Mouse (Mus musculus) intestine, embryonic 15.5 days (tissue): ENCODE data around the gene Hist3h2ba. TPM values are rescaled to one million over a fixed set of nuclear protein-coding genes. Genes with fewer than 3 reads are reported as not detected.

Source experiments
- ATAC-seq: fragments of 200-750 bp; cut with Nextera tagmentation; 2 replicates; pipeline ENCODE4 v1.8.0; 2017; ENCODE audit warnings: moderate TSS enrichment, moderate library complexity
- H3K27ac ChIP-seq: fragments of 300-500 bp; sonication (generic); 2 replicates; pipeline ENCODE4 v1.5.1; 2015; ENCODE audit warnings: mild to moderate bottlenecking, inconsistent platforms
- H3K27me3 ChIP-seq: fragments of 300-500 bp; sonication (generic); replicated peaks from 2 replicates; pipeline ENCODE4 v1.6.1; 2015; ENCODE audit warnings: inconsistent platforms
- H3K36me3 ChIP-seq: fragments of 300-500 bp; sonication (generic); 2 replicates; pipeline ENCODE4 v1.6.1; 2015; ENCODE audit warnings: inconsistent platforms
- H3K4me1 ChIP-seq: fragments of 300-500 bp; sonication (generic); replicated peaks from 2 replicates; pipeline ENCODE4 v1.6.1; 2015; ENCODE audit warnings: inconsistent platforms
- H3K4me2 ChIP-seq: fragments of 300-500 bp; sonication (generic); replicated peaks from 2 replicates; pipeline ENCODE4 v1.6.1; 2015; ENCODE audit warnings: mild to moderate bottlenecking, inconsistent platforms
- H3K4me3 ChIP-seq: fragments of 300-500 bp; sonication (generic); replicated peaks from 2 replicates; pipeline ENCODE4 v1.5.1; 2015; ENCODE audit warnings: inconsistent platforms
- H3K9ac ChIP-seq: fragments of 300-500 bp; sonication (generic); 2 replicates; pipeline ENCODE4 v1.6.1; 2015; ENCODE audit warnings: inconsistent platforms
- H3K9me3 ChIP-seq: fragments of 300-500 bp; sonication (generic); 2 replicates; pipeline ENCODE4 v1.6.1; 2016; ENCODE audit warnings: inconsistent platforms
- WGBS: fragments of 180-500 bp; shearing (Covaris S2); methylation state at CpG from one replicate; pipeline ENCODE4 v1.1.7; 2015; 5-methylcytosine and 5-hydroxymethylcytosine counted together
- polyA plus RNA-seq: library from polyadenylated mRNA; unstranded; fragments of >200 nt; fragmentation: Nextera tagmentation; extraction: Ambion mirVana; gene quantifications from 2 replicates; pipeline ENCODE4 v1.2.1, GENCODE M21; 2015

Gene Hist3h2ba
- polyA plus RNA-seq, 1 experiment from 2014 or later, result 39.9 TPM

DNA sequence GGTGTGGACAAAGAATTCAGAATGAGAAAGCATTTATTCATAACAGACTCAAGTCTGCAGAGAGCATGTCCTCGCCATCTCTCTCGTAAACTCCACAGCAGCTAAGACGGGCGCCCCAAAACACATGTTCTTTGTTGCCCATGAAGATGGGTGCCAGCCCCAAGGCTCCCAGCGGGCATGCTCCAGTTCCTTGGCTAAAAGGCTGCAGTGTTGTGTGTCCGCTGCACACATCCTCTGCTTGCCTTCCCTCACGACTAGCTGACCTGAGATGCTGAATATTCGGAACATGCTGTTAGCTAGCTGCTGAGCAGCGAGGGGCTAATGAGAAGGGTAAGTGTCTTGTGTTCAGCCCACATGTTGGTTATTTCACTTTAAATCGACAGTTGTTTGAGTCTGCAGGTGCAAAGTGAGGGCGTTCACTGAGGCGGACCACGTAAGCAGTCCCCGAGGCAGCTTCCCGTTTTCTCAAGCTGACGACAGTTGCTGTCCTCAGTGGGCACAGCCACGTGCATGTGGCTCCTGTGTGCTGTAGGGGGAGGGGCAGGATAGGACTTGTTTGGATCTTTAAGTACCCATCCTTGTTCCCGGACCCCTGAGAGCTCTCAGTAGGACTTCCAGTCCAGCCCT is 33.9 kb downstream of the Hist3h2ba start:
- H3K9me3 ChIP-seq, result no peaks in the 10 kb centered on the region
- H3K27ac ChIP-seq, result no peak overlapping the region
- WGBS, result 88% methylated on average over 18 of the region's 18 CpGs
- peaks cover 27% of the 10 kb centered on the region for H3K4me1 ChIP-seq
- no peak for ATAC-seq
- no peak overlapping the region for H3K9ac ChIP-seq
- peaks cover 28% of the 10 kb centered on the region for H3K36me3 ChIP-seq
- H3K27me3 ChIP-seq, result no peaks in the 10 kb centered on the region
- H3K4me2 ChIP-seq, result no peak overlapping the region
- no peak overlapping the region for H3K4me3 ChIP-seq

GRCm38 (mm10) chr11:58983691-58984341 is 35.1 kb downstream of the Hist3h2ba start:
- peaks cover 34% of the 10 kb centered on the region for H3K36me3 ChIP-seq
- peaks cover 27% of the 10 kb centered on the region for H3K4me1 ChIP-seq
- H3K9me3 ChIP-seq, result no peaks in the 10 kb centered on the region
- H3K27ac ChIP-seq, result no peak overlapping the region
- WGBS, result 85% methylated on average over 6 of the region's 6 CpGs
- no peak overlapping the region for H3K4me2 ChIP-seq
- no peak for ATAC-seq
- H3K4me3 ChIP-seq, result no peak overlapping the region
- H3K9ac ChIP-seq, result no peak overlapping the region
- no peaks in the 10 kb centered on the region for H3K27me3 ChIP-seq

DNA sequence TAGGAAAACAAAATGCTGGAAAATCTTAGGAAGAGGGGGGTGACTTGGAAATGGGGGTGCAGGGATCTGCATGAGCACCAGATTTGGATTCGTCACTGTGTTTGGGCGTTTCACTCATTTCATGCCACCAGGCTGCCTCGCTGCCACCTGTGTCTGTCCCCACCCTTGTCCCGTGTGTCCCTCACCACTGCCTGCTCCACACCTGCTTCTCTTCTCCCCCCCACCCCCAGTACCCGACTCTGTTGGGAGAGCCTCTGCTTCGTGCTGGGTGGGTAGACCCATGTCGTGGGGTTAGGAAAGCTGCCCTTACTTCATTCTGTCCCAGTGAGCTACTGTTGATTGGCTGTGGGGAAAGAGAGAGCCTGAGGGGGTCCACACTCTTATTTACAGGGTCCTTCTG is 35.9 kb downstream of the Hist3h2ba start:
- WGBS, result 91% methylated on average over 7 of the region's 7 CpGs

GRCm38 (mm10) chr11:58985299-58985917 is 36.7 kb downstream of the Hist3h2ba start:
- H3K9ac ChIP-seq, result no peak overlapping the region
- H3K4me2 ChIP-seq, result no peak overlapping the region
- ATAC-seq, result 0 out of 2 replicates have a peak, but pooled peaks have one; percentile 10
- H3K4me1 ChIP-seq, result peaks cover 12% of the 10 kb centered on the region
- peaks cover 39% of the 10 kb centered on the region for H3K36me3 ChIP-seq
- H3K9me3 ChIP-seq, result no peaks in the 10 kb centered on the region
- 83% methylated on average over 3 of the region's 3 CpGs for WGBS
- no peak overlapping the region for H3K27ac ChIP-seq
- no peak overlapping the region for H3K4me3 ChIP-seq
- no peaks in the 10 kb centered on the region for H3K27me3 ChIP-seq

More for the DNA sequence above, 35.9 kb downstream of the Hist3h2ba start:
- Histone ChIP-seq H3K27me3 (no peaks in the 10 kb centered on the region), H3K9me3 (no peaks in the 10 kb centered on the region), H3K27ac (no peak overlapping the region), H3K4me3 (no peak overlapping the region), H3K4me1 (peaks cover 18% of the 10 kb centered on the region), H3K36me3 (peaks cover 39% of the 10 kb centered on the region), H3K9ac (no peak overlapping the region), H3K4me2 (no peak overlapping the region)
- no peak for ATAC-seq

DNA sequence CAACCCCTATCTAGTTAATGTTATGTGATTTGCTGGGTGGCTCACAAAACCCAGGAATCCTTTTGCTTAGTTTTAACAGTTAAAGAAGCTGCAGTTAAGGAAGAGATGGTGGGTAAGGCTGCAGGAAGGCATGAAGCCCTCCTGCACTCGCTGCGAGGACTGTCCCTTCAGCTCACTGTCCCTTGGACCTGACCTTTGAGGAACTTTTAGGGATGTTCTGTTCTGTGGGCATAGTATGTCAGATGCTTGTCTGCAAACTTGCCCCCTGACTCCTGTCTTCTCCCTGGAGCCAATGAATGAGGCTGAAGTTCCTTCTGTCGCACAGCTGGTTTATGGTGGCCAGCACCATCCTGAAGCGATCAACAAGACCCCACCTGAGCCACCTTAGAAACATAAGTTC is 40.4 kb downstream of the Hist3h2ba start:
- Histone ChIP-seq H3K9me3 (no peaks in the 10 kb centered on the region), H3K4me1 (no peaks in the 10 kb centered on the region), H3K4me2 (no peak overlapping the region), H3K4me3 (no peak overlapping the region), H3K27me3 (no peaks in the 10 kb centered on the region), H3K36me3 (peaks cover 27% of the 10 kb centered on the region), H3K9ac (no peak overlapping the region), H3K27ac (no peak overlapping the region)
- WGBS, result 95% methylated on average over 4 of the region's 4 CpGs
- no peak for ATAC-seq

GRCm38 (mm10) chr11:58990141-58990540 is 41.4 kb downstream of the Hist3h2ba start:
- H3K36me3 ChIP-seq, result peaks cover 23% of the 10 kb centered on the region
- no peak for ATAC-seq

GRCm38 (mm10) chr11:58990794-58991193 is 42.1 kb downstream of the Hist3h2ba start:
- Histone ChIP-seq H3K9ac (no peak overlapping the region), H3K4me3 (no peak overlapping the region), H3K4me2 (no peak overlapping the region), H3K9me3 (no peaks in the 10 kb centered on the region), H3K4me1 (no peaks in the 10 kb centered on the region; the same call in 1 of the 2 replicates), H3K36me3 (peaks cover 22% of the 10 kb centered on the region), H3K27me3 (0 out of 2 replicates have a peak, but pooled peaks cover 5% of the 10 kb centered on the region), H3K27ac (no peak overlapping the region)
- ATAC-seq, result no peak
- 72% methylated on average over 9 of the region's 9 CpGs for WGBS

More at GRCm38 (mm10) chr11:58990141-58990540, 41.4 kb downstream of the Hist3h2ba start:
- H3K4me1 ChIP-seq, result no peaks in the 10 kb centered on the region; the same call in 1 of the 2 replicates
- no peak overlapping the region for H3K4me2 ChIP-seq
- H3K27ac ChIP-seq, result no peak overlapping the region
- no peaks in the 10 kb centered on the region for H3K9me3 ChIP-seq
- no peak overlapping the region for H3K4me3 ChIP-seq
- H3K9ac ChIP-seq, result no peak overlapping the region
- 0 out of 2 replicates have a peak, but pooled peaks cover 5% of the 10 kb centered on the region for H3K27me3 ChIP-seq
- WGBS, result 92% methylated on average over 17 of the region's 17 CpGs

DNA sequence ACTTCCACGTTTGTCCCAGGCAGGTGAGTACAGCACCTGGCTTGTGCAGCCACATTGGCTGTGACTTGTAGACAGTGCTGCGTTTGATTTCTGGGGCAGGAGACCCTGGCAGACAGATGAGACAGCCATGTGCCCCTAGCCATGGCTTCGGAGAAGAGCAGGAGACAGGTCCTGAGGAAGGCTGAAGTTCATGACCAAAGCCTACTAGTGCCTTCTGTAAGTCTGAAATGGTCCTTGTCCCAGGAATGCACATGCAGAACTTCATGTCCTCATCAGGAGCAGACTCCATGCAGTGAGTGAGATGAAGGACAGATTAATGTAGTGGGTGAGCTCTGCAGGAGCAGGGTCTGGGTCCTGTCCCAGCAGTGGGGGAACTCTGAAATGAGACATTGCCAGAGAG is 43.2 kb downstream of the Hist3h2ba start:
- 82% methylated on average over 3 of the region's 3 CpGs for WGBS
- Histone ChIP-seq H3K4me2 (no peak overlapping the region), H3K9me3 (no peaks in the 10 kb centered on the region), H3K4me3 (no peak overlapping the region), H3K36me3 (peaks cover 16% of the 10 kb centered on the region), H3K27me3 (0 out of 2 replicates have a peak, but pooled peaks cover 5% of the 10 kb centered on the region), H3K4me1 (no peaks in the 10 kb centered on the region; the same call in 1 of the 2 replicates), H3K27ac (no peak overlapping the region), H3K9ac (no peak overlapping the region)
- no peak for ATAC-seq

- no peaks in the 10 kb centered on the region; the same call in 1 of the 2 replicates for H3K4me1 ChIP-seq
- H3K27ac ChIP-seq, result no peak overlapping the region
- no peak for ATAC-seq
- H3K27me3 ChIP-seq, result 0 out of 2 replicates have a peak, but pooled peaks cover 5% of the 10 kb centered on the region
- no peaks in the 10 kb centered on the region for H3K9me3 ChIP-seq
- peaks cover 8% of the 10 kb centered on the region for H3K36me3 ChIP-seq
- no peak overlapping the region for H3K4me2 ChIP-seq
- H3K4me3 ChIP-seq, result no peak overlapping the region
- WGBS, result 58% methylated on average over 6 of the region's 6 CpGs
- H3K9ac ChIP-seq, result no peak overlapping the region
Observed at GRCm38 (mm10) chr11:58993091-58993670, 44.5 kb downstream of the Hist3h2ba start.

GRCm38 (mm10) chr11:58994337-58994826 is 45.7 kb downstream of the Hist3h2ba start:
- peak overlapping the region; percentile 71 for H3K4me2 ChIP-seq
- H3K27ac ChIP-seq, result no peak overlapping the region
- H3K4me3 ChIP-seq, result peak overlapping the region; percentile 34
- H3K9ac ChIP-seq, result no peak overlapping the region
- 0 out of 2 replicates have a peak, but pooled peaks cover 5% of the 10 kb centered on the region for H3K27me3 ChIP-seq
- H3K9me3 ChIP-seq, result no peaks in the 10 kb centered on the region
- no peaks in the 10 kb centered on the region; the same call in 1 of the 2 replicates for H3K4me1 ChIP-seq
- no peaks in the 10 kb centered on the region for H3K36me3 ChIP-seq
- WGBS, result 2% methylated on average over 35 of the region's 35 CpGs
- peak; percentile 89 for ATAC-seq

DNA sequence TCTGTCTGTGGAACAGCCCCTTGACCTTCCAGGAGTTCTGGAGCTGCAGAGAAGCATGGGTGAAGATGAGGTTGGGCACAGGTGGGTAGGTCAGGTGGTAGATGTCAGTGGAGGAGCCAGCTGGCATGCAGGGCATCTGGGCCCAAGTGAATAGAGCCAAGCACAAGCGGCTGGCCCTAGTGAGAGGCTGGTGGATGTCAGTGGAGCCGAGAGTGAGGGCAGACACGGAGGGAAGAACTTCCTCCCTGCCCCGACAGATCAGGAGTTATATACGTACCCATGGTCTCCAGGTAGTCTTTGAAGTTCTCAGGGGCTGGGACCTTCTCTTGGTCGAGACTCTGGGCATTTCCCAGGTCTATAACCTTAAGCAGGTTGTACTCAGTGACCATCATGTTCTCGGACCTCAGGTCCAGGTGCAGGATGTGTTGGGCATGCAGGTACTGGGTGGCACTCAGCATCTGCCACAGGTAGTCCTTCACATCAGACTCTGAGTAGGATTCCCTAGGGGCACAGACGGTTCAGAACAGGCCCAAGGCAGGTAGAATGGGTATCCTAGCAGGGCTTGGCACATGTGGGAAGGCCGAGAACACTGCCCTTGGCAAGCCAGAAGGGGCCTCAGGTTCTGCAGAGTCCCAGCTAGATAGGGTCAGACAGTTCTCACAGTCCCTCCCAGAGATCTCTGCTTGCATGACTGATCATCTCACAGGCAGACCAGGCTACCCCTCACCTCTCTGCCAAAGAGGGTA is 46.5 kb downstream of the Hist3h2ba start:
- Histone ChIP-seq H3K27ac (no peak overlapping the region), H3K9ac (no peak overlapping the region), H3K4me3 (no peak overlapping the region), H3K27me3 (0 out of 2 replicates have a peak, but pooled peaks cover 5% of the 10 kb centered on the region), H3K9me3 (no peaks in the 10 kb centered on the region), H3K4me2 (peak overlapping the region; percentile 71), H3K4me1 (no peaks in the 10 kb centered on the region; the same call in 1 of the 2 replicates), H3K36me3 (no peaks in the 10 kb centered on the region)
- WGBS, result 77% methylated on average over 9 of the region's 9 CpGs
- ATAC-seq, result no peak
